Mouse (Mus musculus) megakaryocyte, embryonic 14.5 days (primary cell): ENCODE results near the gene Scarb1.

ENCODE experiments used
- FLI1 ChIP-seq: IDR thresholded peaks from 2 replicates; pipeline ENCODE4 v1.6.1; 2012; ENCODE audit warnings: low read length, inconsistent platforms, mixed read lengths
- GATA1 ChIP-seq: IDR thresholded peaks from 3 replicates; pipeline ENCODE4 v1.6.1; 2012; ENCODE audit warnings: mixed read lengths, low read length, inconsistent platforms, borderline replicate concordance

- TF ChIP-seq GATA1 (no peak), FLI1 (no peak)
Measured at GRCm38 (mm10) chr5:125348487-125348886, 7.6 kb upstream of the Scarb1 start.
